Mouse (Mus musculus): Measurements from ENCODE around the gene Retreg2. TPM values are rescaled to one million over a fixed set of nuclear protein-coding genes. Genes with fewer than 3 reads are reported as not detected.

The Retreg2 gene
- polyA plus RNA-seq, 1 experiment = 22.7 TPM

- Histone ChIP-seq H3K27me3 (ENCODE audit: control insufficient read depth, insufficient read depth, low read length, poor library complexity, severe bottlenecking) (no peaks in the 10 kb centered on the region), H3K36me3 (ENCODE audit: control insufficient read depth, insufficient read depth, low read length, poor library complexity, severe bottlenecking) (no peaks in the 10 kb centered on the region), H3K27ac (ENCODE audit: insufficient read depth, low read length) (no peak within 1 kb of the TSS), H3K4me3 (ENCODE audit: low read depth, low read length) (peak within 1 kb of the TSS; percentile 70), H3K9ac (ENCODE audit: low read depth, poor library complexity, severe bottlenecking) (peak within 1 kb of the TSS; percentile 17), H3K4me1 (ENCODE audit: control insufficient read depth, insufficient read depth, low read length) (no peaks in the 10 kb centered on the region), H3K9me3 (replicated peaks; ENCODE audit: control insufficient read depth, insufficient read depth, low read length, poor library complexity, severe bottlenecking) (no peaks in the 10 kb centered on the region)
- TF ChIP-seq EP300 (IDR thresholded peaks at IDR 0.05; ENCODE audit: insufficient read depth, low read depth, low read length) (no peak), CTCF (IDR thresholded peaks at IDR 0.05; ENCODE audit: low read depth, low read length) (no peak), POLR2A (IDR thresholded peaks at IDR 0.05; ENCODE audit: insufficient read depth, low read length) (peak; percentile 10)
These were observed 37.6 kb downstream of the Retreg2 start, which contains the start of gene Abcb6 for GRCm38 (mm10) chr1:75180105-75180590. Gene Abcb6, minus strand, starts transcription at chr1:75180392.

DNA sequence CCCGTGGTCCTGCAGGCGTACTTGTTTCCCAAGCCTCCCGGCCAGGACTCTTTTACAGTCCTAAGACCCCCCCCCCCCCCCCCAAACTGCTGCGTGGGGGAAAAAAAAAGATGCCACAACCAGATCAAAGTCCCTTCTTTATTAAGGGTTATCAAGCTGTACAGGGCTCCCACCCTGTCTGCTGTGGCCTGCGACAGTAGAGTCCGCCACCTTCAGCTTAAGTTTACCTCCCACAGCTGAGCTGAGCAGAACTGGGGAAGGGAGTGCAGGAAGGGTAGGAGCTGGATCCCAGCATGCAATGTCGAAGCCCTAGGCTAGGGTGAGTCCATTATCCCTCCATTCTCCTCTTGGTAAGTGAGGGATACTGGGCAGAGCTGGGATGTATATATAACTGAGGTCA is 38.2 kb downstream of the Retreg2 start:
- Histone ChIP-seq H3K36me3 (ENCODE audit: control insufficient read depth, insufficient read depth, low read length, poor library complexity, severe bottlenecking) (no peaks in the 10 kb centered on the region), H3K9ac (ENCODE audit: low read depth, poor library complexity, severe bottlenecking) (peak overlapping the region; percentile 17; the same call in 1 of the 2 replicates), H3K27ac (ENCODE audit: insufficient read depth, low read length) (no peak overlapping the region), H3K4me1 (ENCODE audit: control insufficient read depth, insufficient read depth, low read length) (no peaks in the 10 kb centered on the region), H3K4me3 (ENCODE audit: low read depth, low read length) (no peak overlapping the region), H3K27me3 (ENCODE audit: control insufficient read depth, insufficient read depth, low read length, poor library complexity, severe bottlenecking) (no peaks in the 10 kb centered on the region), H3K9me3 (replicated peaks; ENCODE audit: control insufficient read depth, insufficient read depth, low read length, poor library complexity, severe bottlenecking) (no peaks in the 10 kb centered on the region)
- TF ChIP-seq POLR2A (IDR thresholded peaks at IDR 0.05; ENCODE audit: insufficient read depth, low read length) (no peak), CTCF (IDR thresholded peaks at IDR 0.05; ENCODE audit: low read depth, low read length) (no peak), EP300 (IDR thresholded peaks at IDR 0.05; ENCODE audit: insufficient read depth, low read depth, low read length) (no peak)

DNA sequence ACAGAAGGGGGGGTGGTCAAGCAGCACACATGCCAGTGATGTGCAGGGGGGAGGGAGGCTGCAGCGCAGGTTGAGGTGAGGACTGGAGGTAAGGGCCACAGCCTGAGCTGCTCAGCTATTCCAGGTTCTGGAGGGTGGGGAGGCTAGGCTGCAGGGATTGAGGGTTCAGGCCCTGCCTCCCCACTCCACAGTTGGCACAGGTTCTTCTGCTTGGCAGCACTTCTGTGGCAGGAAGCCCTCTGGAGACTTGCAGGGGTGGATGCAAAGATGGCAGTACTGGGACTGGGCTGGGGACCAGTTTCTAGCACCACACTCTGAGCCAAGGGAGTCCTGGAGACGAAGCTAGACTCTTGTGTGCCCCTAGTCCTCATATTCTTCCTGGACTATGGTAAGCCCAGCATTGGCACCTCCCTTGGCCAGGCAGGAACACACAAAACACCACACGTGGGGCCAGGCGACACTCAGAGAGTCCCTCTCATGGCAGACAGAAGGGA is 38.8 kb downstream of the Retreg2 start:
- TF ChIP-seq POLR2A (IDR thresholded peaks at IDR 0.05; ENCODE audit: insufficient read depth, low read length) (no peak), EP300 (IDR thresholded peaks at IDR 0.05; ENCODE audit: insufficient read depth, low read depth, low read length) (no peak), CTCF (IDR thresholded peaks at IDR 0.05; ENCODE audit: low read depth, low read length) (no peak)
- Histone ChIP-seq H3K27me3 (ENCODE audit: control insufficient read depth, insufficient read depth, low read length, poor library complexity, severe bottlenecking) (no peaks in the 10 kb centered on the region), H3K4me1 (ENCODE audit: control insufficient read depth, insufficient read depth, low read length) (no peaks in the 10 kb centered on the region), H3K9ac (ENCODE audit: low read depth, poor library complexity, severe bottlenecking) (no peak overlapping the region), H3K9me3 (replicated peaks; ENCODE audit: control insufficient read depth, insufficient read depth, low read length, poor library complexity, severe bottlenecking) (no peaks in the 10 kb centered on the region), H3K36me3 (ENCODE audit: control insufficient read depth, insufficient read depth, low read length, poor library complexity, severe bottlenecking) (no peaks in the 10 kb centered on the region), H3K4me3 (ENCODE audit: low read depth, low read length) (no peak overlapping the region), H3K27ac (ENCODE audit: insufficient read depth, low read length) (no peak overlapping the region)

GRCm38 (mm10) chr1:75182160-75182559 is 39.6 kb downstream of the Retreg2 start:
- Histone ChIP-seq H3K27ac (ENCODE audit: insufficient read depth, low read length) (no peak overlapping the region), H3K27me3 (ENCODE audit: control insufficient read depth, insufficient read depth, low read length, poor library complexity, severe bottlenecking) (no peaks in the 10 kb centered on the region), H3K9me3 (replicated peaks; ENCODE audit: control insufficient read depth, insufficient read depth, low read length, poor library complexity, severe bottlenecking) (no peaks in the 10 kb centered on the region), H3K4me1 (ENCODE audit: control insufficient read depth, insufficient read depth, low read length) (no peaks in the 10 kb centered on the region), H3K9ac (ENCODE audit: low read depth, poor library complexity, severe bottlenecking) (no peak overlapping the region), H3K4me3 (ENCODE audit: low read depth, low read length) (no peak overlapping the region), H3K36me3 (ENCODE audit: control insufficient read depth, insufficient read depth, low read length, poor library complexity, severe bottlenecking) (no peaks in the 10 kb centered on the region)
- TF ChIP-seq CTCF (IDR thresholded peaks at IDR 0.05; ENCODE audit: low read depth, low read length) = no peak
- TF ChIP-seq POLR2A (IDR thresholded peaks at IDR 0.05; ENCODE audit: insufficient read depth, low read length) = no peak
- TF ChIP-seq EP300 (IDR thresholded peaks at IDR 0.05; ENCODE audit: insufficient read depth, low read depth, low read length) = no peak

DNA sequence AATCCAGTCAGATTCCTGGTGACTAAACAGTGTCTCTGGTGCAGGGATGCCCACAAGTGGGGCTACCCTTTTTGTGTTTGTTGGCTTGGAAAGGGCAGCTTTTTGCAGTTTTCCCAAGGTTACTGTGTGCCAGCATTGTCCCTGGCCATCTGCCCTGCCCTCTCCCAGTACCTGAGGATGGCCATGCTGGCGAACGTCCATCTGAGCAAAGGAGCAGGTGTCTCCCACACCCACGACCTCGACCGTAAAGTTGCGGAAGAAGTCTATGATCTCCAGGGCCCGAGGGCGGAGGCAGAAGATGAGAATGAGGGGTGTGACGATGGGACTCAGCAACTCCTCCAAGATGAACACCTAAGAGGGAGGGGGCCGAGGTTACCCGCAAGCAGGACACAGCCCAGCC is 42.9 kb downstream of the Retreg2 start:
- Histone ChIP-seq H3K27ac (ENCODE audit: insufficient read depth, low read length) (no peak overlapping the region), H3K36me3 (ENCODE audit: control insufficient read depth, insufficient read depth, low read length, poor library complexity, severe bottlenecking) (no peaks in the 10 kb centered on the region)

DNA sequence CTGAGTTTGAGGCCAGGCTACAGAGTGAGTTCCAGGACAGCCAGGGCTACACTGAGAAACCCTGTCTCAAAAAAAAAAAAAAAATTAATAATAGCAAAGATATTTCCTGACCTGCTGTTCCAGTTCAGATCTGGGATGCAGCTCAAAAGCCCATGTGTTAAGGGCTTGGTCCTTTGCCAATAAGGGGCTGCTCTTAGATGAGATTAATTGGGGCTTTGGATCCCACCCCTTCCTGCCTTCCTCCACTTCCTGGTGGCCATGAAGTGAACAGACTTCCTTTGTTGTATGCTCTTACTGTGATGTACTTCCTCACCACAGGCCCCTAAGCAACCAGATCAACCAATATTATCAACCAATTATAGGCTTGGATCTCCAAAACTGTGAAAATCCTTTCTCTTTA is 44.5 kb downstream of the Retreg2 start:
- H3K4me1 ChIP-seq (ENCODE audit: control insufficient read depth, insufficient read depth, low read length) = no peaks in the 10 kb centered on the region
- H3K36me3 ChIP-seq (ENCODE audit: control insufficient read depth, insufficient read depth, low read length, poor library complexity, severe bottlenecking) = no peaks in the 10 kb centered on the region
- H3K4me3 ChIP-seq (ENCODE audit: low read depth, low read length) = no peak overlapping the region
- TF ChIP-seq CTCF (IDR thresholded peaks at IDR 0.05; ENCODE audit: low read depth, low read length) (no peak), EP300 (IDR thresholded peaks at IDR 0.05; ENCODE audit: insufficient read depth, low read depth, low read length) (no peak), POLR2A (IDR thresholded peaks at IDR 0.05; ENCODE audit: insufficient read depth, low read length) (no peak)
- no peaks in the 10 kb centered on the region for H3K27me3 ChIP-seq (ENCODE audit: control insufficient read depth, insufficient read depth, low read length, poor library complexity, severe bottlenecking)
- no peak overlapping the region for H3K9ac ChIP-seq (ENCODE audit: low read depth, poor library complexity, severe bottlenecking)
- H3K9me3 ChIP-seq (replicated peaks; ENCODE audit: control insufficient read depth, insufficient read depth, low read length, poor library complexity, severe bottlenecking) = no peaks in the 10 kb centered on the region
- no peak overlapping the region for H3K27ac ChIP-seq (ENCODE audit: insufficient read depth, low read length)

More for the DNA sequence above, 42.9 kb downstream of the Retreg2 start:
- Histone ChIP-seq H3K9me3 (replicated peaks; ENCODE audit: control insufficient read depth, insufficient read depth, low read length, poor library complexity, severe bottlenecking) (no peaks in the 10 kb centered on the region), H3K27me3 (ENCODE audit: control insufficient read depth, insufficient read depth, low read length, poor library complexity, severe bottlenecking) (no peaks in the 10 kb centered on the region), H3K4me1 (ENCODE audit: control insufficient read depth, insufficient read depth, low read length) (no peaks in the 10 kb centered on the region), H3K9ac (ENCODE audit: low read depth, poor library complexity, severe bottlenecking) (no peak overlapping the region), H3K4me3 (ENCODE audit: low read depth, low read length) (0 out of 2 replicates have a peak overlapping the region, but pooled peaks have one; percentile 1)
- TF ChIP-seq EP300 (IDR thresholded peaks at IDR 0.05; ENCODE audit: insufficient read depth, low read depth, low read length) = no peak
- no peak for TF ChIP-seq POLR2A (IDR thresholded peaks at IDR 0.05; ENCODE audit: insufficient read depth, low read length)
- TF ChIP-seq CTCF (IDR thresholded peaks at IDR 0.05; ENCODE audit: low read depth, low read length) = no peak
